Mouse (Mus musculus): ENCODE results near the gene Ppp5c. TPM values are rescaled to one million over a fixed set of nuclear protein-coding genes. Genes with fewer than 3 reads are reported as not detected.

Ppp5c gene
- polyA plus RNA-seq, 1 experiment from 2014 or later = 124 TPM

GRCm38 (mm10) chr7:16999233-16999632, 28.5 kb downstream of the Ppp5c start:
- Histone ChIP-seq H3K27me3 (ENCODE audit: insufficient read depth, poor library complexity, severe bottlenecking) (no peaks in the 10 kb centered on the region), H3K4me3 (no peak overlapping the region), H3K36me3 (peaks cover 73% of the 10 kb centered on the region), H3K4me1 (peaks cover 33% of the 10 kb centered on the region), H3K27ac (peak overlapping the region; percentile 7; the same call in 1 of the 2 replicates), H3K9me3 (no peaks in the 10 kb centered on the region)
- WGBS = 35% methylated on average over 4 of the region's 4 CpGs
- DNase-seq (ENCODE audit: low spot score) = no peak

DNA sequence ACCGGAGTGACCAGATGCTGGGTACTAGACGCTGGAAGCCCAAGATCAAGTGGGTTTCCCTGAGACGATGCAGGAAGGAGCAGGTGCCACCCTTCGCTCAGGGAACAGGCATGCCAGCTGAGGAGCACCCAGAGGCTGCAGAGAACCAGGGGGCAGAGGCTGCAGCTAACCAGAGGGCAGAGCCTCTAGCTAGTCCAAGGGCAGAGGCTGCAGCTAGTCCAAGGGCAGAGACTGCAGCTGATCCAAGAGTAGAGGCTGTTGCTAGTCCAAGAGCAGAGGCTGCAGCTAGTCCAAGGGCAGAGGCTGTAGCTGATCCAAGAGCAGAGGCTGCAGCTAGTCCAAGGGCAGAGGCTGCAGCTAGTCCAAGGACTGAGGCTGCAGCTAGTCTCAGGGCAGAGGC, 32.4 kb downstream of the Ppp5c start:
- H3K27ac ChIP-seq = peak overlapping the region; percentile 97; the same call in 1 of the 2 replicates
- H3K4me3 ChIP-seq = peak overlapping the region; percentile 82
- no peaks in the 10 kb centered on the region for H3K27me3 ChIP-seq (ENCODE audit: insufficient read depth, poor library complexity, severe bottlenecking)
- no peak for DNase-seq (ENCODE audit: low spot score)
- H3K36me3 ChIP-seq = peaks cover 51% of the 10 kb centered on the region
- H3K4me1 ChIP-seq = peaks cover 60% of the 10 kb centered on the region
- no peaks in the 10 kb centered on the region for H3K9me3 ChIP-seq
- 93% methylated on average over 4 of the region's 4 CpGs for WGBS

DNA sequence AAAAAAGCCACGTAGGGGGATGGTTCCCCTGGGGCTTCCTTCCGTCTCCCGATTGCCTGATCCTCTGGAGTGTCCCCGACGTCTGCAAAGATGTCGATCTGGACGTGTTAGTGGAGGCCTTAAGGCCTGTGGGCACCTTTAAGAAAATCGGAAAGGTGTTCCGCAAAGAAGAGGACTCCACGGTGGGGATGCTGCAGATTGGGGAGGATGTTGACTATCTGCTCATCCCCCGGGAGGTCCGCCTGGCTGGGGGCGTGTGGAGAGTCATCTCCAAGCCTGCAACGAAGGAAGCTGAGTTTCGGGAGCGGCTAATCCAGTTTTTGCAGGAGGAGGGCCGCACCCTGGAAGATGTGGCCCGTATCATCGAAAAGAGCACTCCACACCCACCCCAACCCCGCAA, 33.3 kb downstream of the Ppp5c start:
- peaks cover 66% of the 10 kb centered on the region for H3K4me1 ChIP-seq
- H3K27me3 ChIP-seq (ENCODE audit: insufficient read depth, poor library complexity, severe bottlenecking) = no peaks in the 10 kb centered on the region
- H3K27ac ChIP-seq = peak overlapping the region; percentile 97
- peaks cover 45% of the 10 kb centered on the region for H3K36me3 ChIP-seq
- WGBS = 5% methylated on average over 20 of the region's 20 CpGs
- H3K4me3 ChIP-seq = peak overlapping the region; percentile 82
- DNase-seq (ENCODE audit: low spot score) = no peak
- 0 out of 2 replicates have a peak, but pooled peaks cover 2% of the 10 kb centered on the region for H3K9me3 ChIP-seq

GRCm38 (mm10) chr7:16993651-16994399, 33.9 kb downstream of the Ppp5c start:
- WGBS = under 1% methylated on average over 27 of the region's 27 CpGs
- peak; percentile 97 for DNase-seq (ENCODE audit: low spot score)
- Histone ChIP-seq H3K9me3 (0 out of 2 replicates have a peak, but pooled peaks cover 3% of the 10 kb centered on the region), H3K4me1 (peaks cover 63% of the 10 kb centered on the region), H3K4me3 (peak overlapping the region; percentile 82), H3K27ac (peak overlapping the region; percentile 97), H3K27me3 (ENCODE audit: insufficient read depth, poor library complexity, severe bottlenecking) (no peaks in the 10 kb centered on the region), H3K36me3 (peaks cover 41% of the 10 kb centered on the region)

DNA sequence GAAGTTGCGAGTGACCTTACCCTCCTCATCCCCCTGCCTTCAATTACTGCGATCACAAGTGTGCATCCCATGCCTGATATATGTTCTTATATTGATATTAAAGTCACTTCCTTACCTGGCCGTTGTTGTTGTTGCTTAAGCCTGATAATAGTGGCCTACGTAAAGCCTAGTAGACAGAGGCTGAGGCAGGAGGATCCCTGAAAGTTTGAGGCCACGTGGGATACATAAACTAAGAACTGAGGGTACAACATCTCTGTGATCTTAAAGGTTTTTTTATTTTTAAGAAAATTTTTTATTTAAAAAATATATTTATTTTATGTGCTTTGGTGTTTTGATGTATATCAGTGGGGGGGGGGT, 35.3 kb downstream of the Ppp5c start, which contains the start of gene Ccdc8:
Ccdc8 (plus strand) TSS at position 258 of the 357 bp plus-strand sequence.
- H3K9me3 ChIP-seq = 0 out of 2 replicates have a peak, but pooled peaks cover 3% of the 10 kb centered on the region
- H3K36me3 ChIP-seq = peaks cover 29% of the 10 kb centered on the region
- peak within 1 kb of the TSS; percentile 97 for H3K27ac ChIP-seq
- no peaks in the 10 kb centered on the region for H3K27me3 ChIP-seq (ENCODE audit: insufficient read depth, poor library complexity, severe bottlenecking)
- DNase-seq (ENCODE audit: low spot score) = no peak
- 91% methylated on average over 5 of the region's 5 CpGs for WGBS
- peak within 1 kb of the TSS; percentile 82 for H3K4me3 ChIP-seq
- H3K4me1 ChIP-seq = peaks cover 61% of the 10 kb centered on the region

GRCm38 (mm10) chr7:16991681-16992450, 35.9 kb downstream of the Ppp5c start:
- peaks cover 57% of the 10 kb centered on the region for H3K4me1 ChIP-seq

GRCm38 (mm10) chr7:16990006-16990744, 37.5 kb downstream of the Ppp5c start:
- DNase-seq (ENCODE audit: low spot score) = no peak
- Histone ChIP-seq H3K27me3 (ENCODE audit: insufficient read depth, poor library complexity, severe bottlenecking) (no peaks in the 10 kb centered on the region), H3K27ac (peak overlapping the region; percentile 82), H3K9me3 (0 out of 2 replicates have a peak, but pooled peaks cover 3% of the 10 kb centered on the region), H3K4me3 (no peak overlapping the region; the same call in 1 of the 2 replicates), H3K4me1 (peaks cover 41% of the 10 kb centered on the region), H3K36me3 (peaks cover 6% of the 10 kb centered on the region)
- 36% methylated on average over 15 of the region's 15 CpGs for WGBS

More at GRCm38 (mm10) chr7:16991681-16992450, 35.9 kb downstream of the Ppp5c start:
- Histone ChIP-seq H3K9me3 (0 out of 2 replicates have a peak, but pooled peaks cover 3% of the 10 kb centered on the region), H3K27ac (peak overlapping the region; percentile 92), H3K27me3 (ENCODE audit: insufficient read depth, poor library complexity, severe bottlenecking) (no peaks in the 10 kb centered on the region), H3K36me3 (peaks cover 23% of the 10 kb centered on the region), H3K4me3 (peak overlapping the region; percentile 33)
- DNase-seq (ENCODE audit: low spot score) = peak; percentile 92
- 61% methylated on average over 18 of the region's 18 CpGs for WGBS

GRCm38 (mm10) chr7:16988405-16988804, 39.3 kb downstream of the Ppp5c start:
- Histone ChIP-seq H3K27me3 (ENCODE audit: insufficient read depth, poor library complexity, severe bottlenecking) (no peaks in the 10 kb centered on the region), H3K4me1 (peaks cover 30% of the 10 kb centered on the region), H3K36me3 (peaks cover 2% of the 10 kb centered on the region; the same call in 1 of the 2 replicates), H3K4me3 (no peak overlapping the region), H3K9me3 (0 out of 2 replicates have a peak, but pooled peaks cover 3% of the 10 kb centered on the region), H3K27ac (no peak overlapping the region)
- WGBS = 63% methylated on average over 3 of the region's 3 CpGs
- no peak for DNase-seq (ENCODE audit: low spot score)

- DNase-seq (ENCODE audit: low spot score) = no peak
- Histone ChIP-seq H3K4me1 (peaks cover 33% of the 10 kb centered on the region), H3K36me3 (peaks cover 2% of the 10 kb centered on the region; the same call in 1 of the 2 replicates), H3K9me3 (0 out of 2 replicates have a peak, but pooled peaks cover 3% of the 10 kb centered on the region), H3K27me3 (ENCODE audit: insufficient read depth, poor library complexity, severe bottlenecking) (no peaks in the 10 kb centered on the region), H3K4me3 (no peak overlapping the region), H3K27ac (no peak overlapping the region)
- WGBS = 66% methylated on average over 7 of the region's 7 CpGs
Measured at GRCm38 (mm10) chr7:16987541-16988149, 40.1 kb downstream of the Ppp5c start.

GRCm38 (mm10) chr7:16982859-16983568, 44.7 kb downstream of the Ppp5c start, which contains the start of gene Gm42372:
Gene Gm42372, plus strand, starts transcription at chr7:16983086.
- Histone ChIP-seq H3K4me3 (peak within 1 kb of the TSS; percentile 15; the same call in 1 of the 2 replicates), H3K27ac (no peak within 1 kb of the TSS), H3K9me3 (no peaks in the 10 kb centered on the region), H3K27me3 (ENCODE audit: insufficient read depth, poor library complexity, severe bottlenecking) (no peaks in the 10 kb centered on the region), H3K4me1 (peaks cover 21% of the 10 kb centered on the region), H3K36me3 (no peaks in the 10 kb centered on the region)
- WGBS = 27% methylated on average over 26 of the region's 26 CpGs
- peak; percentile 88 for DNase-seq (ENCODE audit: low spot score)

GRCm38 (mm10) chr7:16980348-16980747, 47.4 kb downstream of the Ppp5c start:
- H3K4me3 ChIP-seq = peak overlapping the region; percentile 51
- H3K4me1 ChIP-seq = peaks cover 27% of the 10 kb centered on the region
- 4% methylated on average over 12 of the region's 12 CpGs for WGBS
- peak overlapping the region; percentile 87 for H3K27ac ChIP-seq
- H3K9me3 ChIP-seq = no peaks in the 10 kb centered on the region
- no peaks in the 10 kb centered on the region for H3K27me3 ChIP-seq (ENCODE audit: insufficient read depth, poor library complexity, severe bottlenecking)
- H3K36me3 ChIP-seq = no peaks in the 10 kb centered on the region
- no peak for DNase-seq (ENCODE audit: low spot score)

Measured in heart, embryonic 10.5 days (tissue).